Mouse (Mus musculus) Muller cell, postnatal 12 days (primary cell): ENCODE data around the gene Gm5935.
"Not testable (repeated sequence)": the region's sequence is repeated elsewhere in the genome, so short reads cannot be mapped to it uniquely, and the experiment has no call there.

Experiments used
- DNase-seq: peaks from one replicate; pipeline ENCODE4 v3.0.0-alpha.2; 2015; ENCODE audit errors: inconsistent ontology term

Gm5935 gene

GRCm38 (mm10) chrX:24775064-24775463 is at the start of gene Gm5935:
Gene Gm5935 (minus strand): TSS chrX:24775164.
- not testable (repeated sequence) for DNase-seq
